Mouse (Mus musculus) CH12.LX (cell line): Measurements from ENCODE around the gene Fyb. TPM values are rescaled to one million over a fixed set of nuclear protein-coding genes. Genes with fewer than 3 reads are reported as not detected.

ENCODE experiments used
- DNase-seq: peaks from one replicate; pipeline ENCODE4 v3.0.0-alpha.2; 2013; ENCODE audit errors: extremely low read depth
- H3K27ac ChIP-seq: 2 replicates; pipeline ENCODE4 v1.5.1; 2012; ENCODE audit warnings: low read depth, mild to moderate bottlenecking, control low read depth, moderate library complexity; ENCODE audit not compliant: insufficient read depth
- H3K27me3 ChIP-seq: replicated peaks from 2 replicates; pipeline ENCODE3; 2012; ENCODE audit warnings: inconsistent platforms
- H3K36me3 ChIP-seq, 2 experiments: replicated peaks in 1 of 2; 2 replicates each; pipeline versions ENCODE3 to v1.6.1; 2012; ENCODE audit warnings: inconsistent platforms in 1 of 2, low read length in 1 of 2, mild to moderate bottlenecking in 1 of 2, mixed read lengths in 1 of 2, moderate library complexity in 1 of 2; ENCODE audit not compliant: control insufficient read depth in 1 of 2, insufficient read depth in 1 of 2
- H3K4me1 ChIP-seq, 2 experiments: 2 replicates each; pipeline ENCODE4 v1.6.1; 2012; ENCODE audit warnings: inconsistent platforms in 1 of 2, moderate library complexity in 1 of 2; ENCODE audit not compliant: insufficient read depth in 2 of 2, control insufficient read depth in 1 of 2
- H3K4me2 ChIP-seq: 2 replicates; pipeline ENCODE4 v1.6.1; 2012; ENCODE audit warnings: low read depth, mild to moderate bottlenecking, control low read depth; ENCODE audit not compliant: poor library complexity, insufficient read depth, severe bottlenecking
- H3K4me3 ChIP-seq, 3 experiments: fragments of 150-350 bp in 1 of 3; sonication (generic) in 1 of 3; replicated peaks in 1 of 3; 2 replicates each; pipeline versions ENCODE3 to v1.5.1; 2011 to 2012; ENCODE audit warnings: low read depth in 2 of 3, low read length in 2 of 3, mild to moderate bottlenecking in 2 of 3, moderate library complexity in 2 of 3, control low read depth in 1 of 3, improper control_type of control experiment in 1 of 3, inconsistent platforms in 1 of 3, mixed read lengths in 1 of 3; ENCODE audit not compliant: poor library complexity in 1 of 3
- H3K79me2 ChIP-seq: replicated peaks from 2 replicates; pipeline ENCODE4 v1.6.1; 2012; ENCODE audit warnings: mild to moderate bottlenecking, moderate library complexity; ENCODE audit not compliant: control insufficient read depth, poor library complexity, insufficient read depth, severe bottlenecking; ENCODE audit errors: extremely low read depth
- H3K9ac ChIP-seq: 2 replicates; pipeline ENCODE4 v1.6.1; 2012; ENCODE audit warnings: low read depth, mild to moderate bottlenecking, control low read depth, moderate library complexity; ENCODE audit not compliant: insufficient read depth
- H3K9me3 ChIP-seq: replicated peaks from 2 replicates; pipeline ENCODE3; 2012; ENCODE audit warnings: low read length, inconsistent platforms, mixed read lengths
- BHLHE40 ChIP-seq: IDR thresholded peaks from 2 replicates; pipeline ENCODE4 v1.6.1; 2011; ENCODE audit warnings: mild to moderate bottlenecking, low read depth, low read length, improper control_type of control experiment
- CHD1 ChIP-seq: IDR thresholded peaks from 2 replicates; pipeline ENCODE4 v1.6.1; 2012; ENCODE audit warnings: low read depth, low read length, improper control_type of control experiment, inconsistent platforms
- ELF1 ChIP-seq: IDR thresholded peaks from 2 replicates; pipeline ENCODE4 v1.6.1; 2014; ENCODE audit warnings: low read depth, mild to moderate bottlenecking, inconsistent platforms, low read length, improper control_type of control experiment
- HCFC1 ChIP-seq: IDR thresholded peaks from 2 replicates; pipeline ENCODE4 v1.6.1; 2012; ENCODE audit warnings: low read depth, mild to moderate bottlenecking, inconsistent platforms, low read length, improper control_type of control experiment
- MAFK ChIP-seq: IDR thresholded peaks from 2 replicates; pipeline ENCODE4 v1.6.1; 2011; ENCODE audit warnings: low read length, improper control_type of control experiment; ENCODE audit not compliant: insufficient replicate concordance
- MAX ChIP-seq: IDR thresholded peaks from 2 replicates; pipeline ENCODE4 v1.6.1; 2011; ENCODE audit warnings: low read length, improper control_type of control experiment
- MEF2A ChIP-seq: IDR thresholded peaks from 2 replicates; pipeline ENCODE4 v1.6.1; 2014; ENCODE audit warnings: low read depth, mild to moderate bottlenecking, inconsistent platforms, low read length, improper control_type of control experiment, borderline replicate concordance
- MXI1 ChIP-seq: IDR thresholded peaks from 2 replicates; pipeline ENCODE4 v1.6.1; 2011; ENCODE audit warnings: mild to moderate bottlenecking, low read depth, low read length, improper control_type of control experiment
- NELFE ChIP-seq: IDR thresholded peaks from 2 replicates; pipeline ENCODE4 v1.6.1; 2011; ENCODE audit warnings: low read depth, low read length, improper control_type of control experiment
- NRF1 ChIP-seq: IDR thresholded peaks from 2 replicates; pipeline ENCODE4 v1.6.1; 2014; ENCODE audit warnings: low read depth, mild to moderate bottlenecking, inconsistent platforms, low read length, improper control_type of control experiment, moderate library complexity
- POLR2A ChIP-seq: IDR thresholded peaks from 2 replicates; pipeline ENCODE4 v1.6.1; 2011; ENCODE audit warnings: low read depth, mild to moderate bottlenecking, improper control_type of control experiment, low read length
- POLR2AphosphoS2 ChIP-seq: IDR thresholded peaks from 2 replicates; pipeline ENCODE4 v1.6.1; 2011; ENCODE audit warnings: low read depth, low read length, improper control_type of control experiment
- RAD21 ChIP-seq: IDR thresholded peaks from 2 replicates; pipeline ENCODE4 v1.6.1; 2011; ENCODE audit warnings: low read depth, mild to moderate bottlenecking, low read length, improper control_type of control experiment, moderate library complexity
- SIN3A ChIP-seq: IDR thresholded peaks from 2 replicates; pipeline ENCODE4 v1.6.1; 2012; ENCODE audit warnings: low read length, improper control_type of control experiment, inconsistent platforms
- SMC3 ChIP-seq: IDR thresholded peaks from 2 replicates; pipeline ENCODE4 v1.6.1; 2011; ENCODE audit warnings: low read depth, low read length, improper control_type of control experiment
- TCF12 ChIP-seq: IDR thresholded peaks from 2 replicates; pipeline ENCODE4 v1.6.1; 2014; ENCODE audit warnings: low read depth, mild to moderate bottlenecking, inconsistent platforms, low read length, improper control_type of control experiment
- USF2 ChIP-seq: conservative IDR thresholded peaks from 2 replicates; pipeline ENCODE4 v1.6.1; 2011; ENCODE audit warnings: low read depth, low read length, improper control_type of control experiment
- dilution Hi-C: fragments of 300-500 bp; cut with MboI; formaldehyde crosslinking; loops from 2 replicates; pipeline ENCODE4 v1.14.3; 2020; ENCODE audit warnings: low sequenced_read_pairs; ENCODE audit not compliant: extremely low pct_unique_long_range_greater_than_20kb, extremely low pct_ligation_motif_present
- in situ Hi-C: fragments of 300-500 bp; cut with MboI; formaldehyde crosslinking; loops from 3 replicates; pipeline ENCODE4 v1.14.3; 2019; ENCODE audit warnings: low sequenced_read_pairs, low pct_ligation_motif_present, low pct_unique_long_range_greater_than_20kb, mixed read lengths
- polyA plus RNA-seq: library from polyadenylated mRNA; unstranded; fragments of >175 nt; gene quantifications from 2 replicates; pipeline ENCODE4 v1.2.1, GENCODE M21; 2012; ENCODE audit warnings: low read depth; ENCODE audit not compliant: insufficient read length
- total RNA-seq, 2 experiments: library from RNA; depleted of rRNA; stranded (reverse); fragments of 300-350 nt in 1 of 2; fragments of >200 nt in 1 of 2; gene quantifications; 2 replicates each; pipeline ENCODE4 v1.2.3; 2012 to 2014

Gene Fyb
- total and polyA plus RNA-seq, 3 experiments: 17.6 to 60.1 (median 32.2) TPM

GRCm38 (mm10) chr15:6661951-6662350, 139.3 kb downstream of the Fyb start:
- H3K27me3 ChIP-seq: no peaks in the 10 kb centered on the region
- in situ Hi-C loops: no loop called here
- no peaks in the 10 kb centered on the region for H3K4me1 ChIP-seq
- H3K4me3 ChIP-seq: no peak overlapping the region
- dilution Hi-C loops: no loop called here
- H3K9me3 ChIP-seq: no peaks in the 10 kb centered on the region
- no peaks in the 10 kb centered on the region for H3K79me2 ChIP-seq
- TF ChIP-seq RAD21 (no peak), HCFC1 (no peak), MAFK (no peak), MXI1 (no peak), TCF12 (no peak), POLR2A (no peak), USF2 (no peak), BHLHE40 (no peak), SIN3A (no peak), CHD1 (no peak), ELF1 (no peak)
- no peak overlapping the region for H3K9ac ChIP-seq
- H3K36me3 ChIP-seq: no peaks in the 10 kb centered on the region
- H3K27ac ChIP-seq: no peak overlapping the region
- no peak overlapping the region for H3K4me2 ChIP-seq
- no peak for DNase-seq

GRCm38 (mm10) chr15:6663991-6664390, 141.3 kb downstream of the Fyb start:
- no peaks in the 10 kb centered on the region for H3K9me3 ChIP-seq
- H3K4me3 ChIP-seq: no peak overlapping the region
- in situ Hi-C loops: no loop called here
- H3K4me2 ChIP-seq: no peak overlapping the region
- H3K4me1 ChIP-seq: no peaks in the 10 kb centered on the region
- DNase-seq: no peak
- H3K79me2 ChIP-seq: no peaks in the 10 kb centered on the region
- dilution Hi-C loops: no loop called here
- no peak overlapping the region for H3K27ac ChIP-seq
- no peaks in the 10 kb centered on the region for H3K36me3 ChIP-seq
- no peak for TF ChIP-seq NELFE
- TF ChIP-seq HCFC1: no peak
- TF ChIP-seq ELF1: no peak
- no peak for TF ChIP-seq SMC3
- TF ChIP-seq MEF2A: no peak
- no peak for TF ChIP-seq MAX
- no peak for TF ChIP-seq POLR2AphosphoS2
- no peak for TF ChIP-seq NRF1
- no peaks in the 10 kb centered on the region for H3K27me3 ChIP-seq
- H3K9ac ChIP-seq: no peak overlapping the region
